Mouse (Mus musculus) heart, postnatal 0 days (tissue): ENCODE results near the gene Ces3a.

ENCODE experiments used
- CTCF ChIP-seq: IDR thresholded peaks from 2 replicates; pipeline ENCODE4 v1.5.1; 2016; ENCODE audit warnings: antibody characterized with exemption, control low read depth, low read depth
- EP300 ChIP-seq: IDR thresholded peaks from 2 replicates; pipeline ENCODE4 v1.6.1; 2016; ENCODE audit warnings: antibody characterized with exemption, low read depth

GRCm38 (mm10) chr8:105043510-105043909, 4.9 kb upstream of the Ces3a start:
- TF ChIP-seq EP300: no peak
- TF ChIP-seq CTCF: no peak
